Mouse (Mus musculus) lung, postnatal 10 days (tissue): ENCODE data around the gene Vav1.

Experiments used
- DNase-seq: peaks from one replicate; pipeline ENCODE4 v3.0.0; 2021

Gene Vav1

DNA sequence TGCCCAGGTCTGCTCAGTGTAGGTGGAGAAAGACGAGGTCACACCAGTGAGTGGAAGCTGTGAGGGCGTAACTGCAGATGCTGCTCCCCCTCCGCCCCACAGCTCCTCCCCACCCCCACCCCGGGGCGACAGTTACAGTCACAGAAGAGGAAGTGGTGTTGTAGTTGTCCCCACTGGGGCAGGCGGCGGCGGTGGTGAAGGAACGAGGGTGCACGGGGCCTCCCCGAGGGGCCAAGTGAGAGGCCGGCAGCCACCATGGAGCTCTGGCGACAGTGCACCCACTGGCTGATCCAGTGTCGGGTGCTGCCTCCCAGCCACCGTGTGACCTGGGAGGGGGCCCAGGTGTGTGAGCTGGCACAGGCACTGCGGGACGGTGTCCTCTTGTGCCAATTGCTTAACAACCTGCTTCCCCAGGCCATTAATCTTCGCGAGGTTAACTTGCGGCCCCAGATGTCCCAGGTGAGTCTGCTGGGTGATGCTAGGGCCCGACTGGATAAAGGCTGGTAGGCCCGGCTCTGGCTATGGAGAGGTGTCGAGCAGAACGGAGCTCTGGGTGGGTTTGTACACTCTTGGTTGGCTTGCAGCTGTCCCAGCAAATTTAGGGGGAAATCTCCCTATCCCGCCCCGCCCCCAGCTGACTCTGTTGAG is at the start of gene Vav1:
Vav1 (plus strand) TSS at position 158 of the 648 bp plus-strand sequence.
- DNase-seq: peak; percentile 43

DNA sequence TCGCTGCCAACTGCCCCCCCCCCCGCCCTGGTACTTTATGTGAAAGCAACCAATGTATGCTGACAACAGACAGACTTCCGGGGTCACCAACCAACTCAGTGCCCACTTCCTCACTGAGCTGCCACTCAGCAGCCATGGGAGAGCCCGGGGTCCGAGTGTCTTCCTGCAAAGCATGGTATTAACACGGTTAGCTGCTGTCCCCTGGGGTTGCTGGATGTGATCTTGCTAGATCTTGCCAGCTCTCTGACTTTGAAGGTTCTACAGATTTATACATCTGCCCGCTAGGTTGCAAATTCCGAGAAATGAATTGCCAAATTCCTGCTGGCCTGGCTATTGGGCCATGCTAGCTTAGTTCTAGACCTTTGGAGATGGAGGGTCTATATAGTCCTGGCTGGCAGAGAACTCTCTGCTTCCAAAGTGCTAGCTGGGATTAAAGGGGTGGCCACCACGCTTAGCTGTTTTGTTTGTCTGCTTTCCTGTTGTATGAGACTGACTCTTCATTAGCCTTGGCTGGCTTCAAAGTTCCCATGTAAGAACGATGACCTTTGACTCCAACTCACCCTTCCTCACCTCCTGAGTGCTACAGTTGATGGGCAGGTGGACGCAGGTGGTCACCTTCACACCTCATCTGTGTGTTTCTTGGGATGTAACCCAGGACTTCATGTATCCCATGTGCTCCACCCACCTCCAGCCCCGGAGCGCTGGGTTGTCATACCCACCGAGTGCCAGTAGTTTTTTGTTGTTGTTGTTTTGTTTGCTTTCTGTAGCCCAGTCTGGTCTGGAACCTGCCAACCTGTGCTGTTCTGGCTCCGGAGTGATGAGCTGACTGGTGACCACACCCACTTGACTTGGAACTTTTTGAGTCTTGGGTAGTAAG is 48.8 kb upstream of the Vav1 start:
- DNase-seq: no peak

DNA sequence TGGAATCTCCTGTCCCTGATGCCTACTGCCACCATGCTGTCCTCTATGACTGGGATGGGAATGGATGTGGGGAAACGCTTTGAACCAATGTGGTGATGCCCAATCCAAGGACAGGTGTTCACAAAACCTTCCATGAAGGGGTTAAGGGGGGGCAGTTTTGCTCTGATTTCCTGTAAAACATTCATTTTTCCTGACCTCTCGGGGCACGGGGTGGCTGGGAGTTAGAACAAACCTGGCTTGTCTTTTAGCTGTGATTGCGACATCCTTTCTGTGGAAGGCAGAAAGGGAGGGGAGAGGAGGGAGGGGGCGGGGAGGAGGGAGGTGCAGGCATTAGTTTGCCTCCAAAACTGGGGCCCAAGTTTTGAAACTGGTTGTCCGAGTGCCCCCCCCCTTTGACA is 48.2 kb upstream of the Vav1 start:
- peak; percentile 52 for DNase-seq

- peak; percentile 36 for DNase-seq
These were observed 47.6 kb upstream of the Vav1 start for GRCm38 (mm10) chr17:57231321-57231771.

GRCm38 (mm10) chr17:57232200-57232599 is 46.7 kb upstream of the Vav1 start:
- no peak for DNase-seq

GRCm38 (mm10) chr17:57233038-57233437 is 45.9 kb upstream of the Vav1 start:
- no peak for DNase-seq

GRCm38 (mm10) chr17:57234254-57234928 is 44.5 kb upstream of the Vav1 start:
- DNase-seq: no peak

DNA sequence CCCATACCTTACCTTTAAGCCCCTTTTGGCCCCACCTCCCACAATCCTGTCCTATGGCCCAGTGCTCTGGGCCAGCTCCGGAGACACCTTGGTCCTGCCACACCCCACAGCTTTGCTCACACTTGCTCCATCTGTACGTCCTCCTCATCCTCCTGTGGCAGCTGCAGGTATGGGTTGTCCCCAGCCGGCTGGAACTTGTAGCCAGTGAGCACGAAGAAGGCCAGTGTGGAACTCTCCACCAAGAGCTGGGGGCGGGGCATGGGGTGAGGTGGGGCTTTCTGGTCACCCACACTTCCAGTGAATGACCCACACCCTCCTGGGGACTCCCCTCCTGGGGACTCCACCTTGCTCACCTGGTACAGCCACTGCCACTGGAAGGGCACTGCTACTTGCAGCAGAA is 43.1 kb upstream of the Vav1 start:
- DNase-seq: no peak

- no peak for DNase-seq
These were observed 41.7 kb upstream of the Vav1 start for GRCm38 (mm10) chr17:57237181-57237580.

GRCm38 (mm10) chr17:57243650-57244370 is 35.1 kb upstream of the Vav1 start:
- DNase-seq: no peak

DNA sequence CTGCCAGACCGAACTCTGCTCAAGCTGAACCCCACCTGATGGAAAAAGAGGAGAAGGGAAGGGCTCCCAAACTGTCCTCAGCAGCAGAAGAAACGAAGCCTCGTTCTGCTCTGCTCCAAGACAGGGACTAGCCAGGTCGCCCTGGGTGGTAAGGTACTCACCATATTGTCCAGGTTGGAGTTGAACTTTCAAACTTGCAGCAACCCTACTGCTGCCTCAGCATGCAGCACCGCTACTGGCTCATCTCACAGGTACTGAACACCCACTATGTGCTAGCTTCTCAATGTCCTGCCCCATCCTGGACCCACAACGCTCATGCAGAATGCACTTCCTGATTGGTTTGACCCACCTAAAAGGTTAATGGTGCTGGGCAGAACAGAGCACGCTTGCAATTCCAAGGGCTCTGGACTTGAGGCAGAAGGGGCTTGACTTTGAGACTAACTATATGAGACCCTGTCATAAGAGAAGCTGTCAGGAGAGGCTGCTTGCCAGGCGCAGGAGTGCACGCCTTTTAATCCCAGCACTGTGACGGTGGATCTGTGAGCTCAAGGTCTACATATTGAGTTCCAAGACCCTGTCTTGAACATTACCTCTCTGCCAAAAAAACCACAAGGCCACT is 33.5 kb upstream of the Vav1 start:
- no peak for DNase-seq

DNA sequence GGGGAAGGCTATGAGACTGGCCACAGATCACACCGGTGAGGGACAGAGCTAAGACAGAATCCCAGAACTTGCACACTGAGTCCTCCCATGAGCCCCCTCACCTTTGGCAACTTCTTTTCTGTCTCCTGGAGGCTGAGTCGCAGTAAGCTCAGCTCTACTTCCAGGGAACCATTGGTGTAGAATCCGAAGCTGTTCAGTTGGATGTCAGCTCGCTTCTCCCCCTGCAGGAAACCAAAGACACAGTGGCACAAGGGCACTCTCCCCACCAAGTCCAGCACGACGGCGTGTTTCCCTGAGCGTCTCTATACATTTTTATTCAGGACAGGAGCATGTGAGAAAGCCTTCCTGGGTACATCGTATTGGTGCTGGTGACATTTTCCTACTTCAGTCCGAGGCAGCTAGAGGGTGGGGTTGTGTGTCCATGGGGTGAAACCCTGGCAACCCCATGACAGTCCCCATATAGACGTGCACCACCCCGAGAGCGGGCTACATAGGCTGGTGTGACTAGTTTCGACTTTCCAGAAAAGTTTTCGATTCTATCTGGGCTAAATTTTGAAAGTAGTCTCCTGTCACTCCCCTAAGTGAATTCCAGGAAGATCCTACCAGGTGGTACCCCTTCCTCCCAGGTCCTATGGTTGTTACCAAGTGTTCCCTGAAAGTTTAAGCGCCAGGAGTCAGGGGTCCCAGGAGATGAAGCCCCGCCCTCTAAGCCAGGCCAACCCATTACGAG is 32.1 kb upstream of the Vav1 start:
- DNase-seq: peak; percentile 34

DNA sequence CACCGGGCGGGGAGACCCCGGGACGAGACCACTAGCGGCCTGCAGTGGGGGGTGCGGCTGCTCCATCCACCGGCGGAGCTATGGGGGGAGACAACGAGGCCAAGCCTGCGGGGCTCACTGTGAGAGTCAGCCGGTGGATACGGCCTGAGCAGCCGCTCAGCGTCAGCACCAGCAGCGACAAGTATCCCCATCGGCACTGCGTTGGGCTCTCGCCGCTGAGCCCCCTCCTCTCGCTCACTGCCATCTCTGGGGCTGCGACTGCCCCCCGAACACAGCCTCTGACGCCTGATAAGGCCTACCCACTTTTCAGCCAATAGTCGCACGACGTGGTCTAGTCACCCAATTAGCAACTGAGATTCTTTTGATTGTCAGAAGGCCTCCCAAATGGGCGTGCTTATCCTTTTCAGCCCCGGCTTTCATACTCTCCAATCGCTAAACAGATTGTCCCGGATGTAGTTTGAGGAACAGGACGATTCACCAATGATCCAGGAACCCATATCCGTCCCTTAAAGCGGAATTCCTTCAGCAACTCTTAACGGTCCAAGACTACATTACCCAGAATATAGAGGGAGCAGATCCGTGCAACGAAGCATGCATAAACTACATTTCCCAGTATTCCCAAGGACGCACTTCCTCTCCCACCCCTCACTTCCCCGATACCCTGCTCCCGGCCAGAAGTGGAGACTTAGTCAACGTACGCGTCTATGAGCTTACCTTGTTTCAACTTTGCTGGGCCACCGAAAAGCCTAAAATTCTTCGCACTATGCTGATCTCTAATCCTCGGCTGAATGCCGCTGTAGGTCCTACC is 31.3 kb upstream of the Vav1 start:
- peak; percentile 96 for DNase-seq

DNA sequence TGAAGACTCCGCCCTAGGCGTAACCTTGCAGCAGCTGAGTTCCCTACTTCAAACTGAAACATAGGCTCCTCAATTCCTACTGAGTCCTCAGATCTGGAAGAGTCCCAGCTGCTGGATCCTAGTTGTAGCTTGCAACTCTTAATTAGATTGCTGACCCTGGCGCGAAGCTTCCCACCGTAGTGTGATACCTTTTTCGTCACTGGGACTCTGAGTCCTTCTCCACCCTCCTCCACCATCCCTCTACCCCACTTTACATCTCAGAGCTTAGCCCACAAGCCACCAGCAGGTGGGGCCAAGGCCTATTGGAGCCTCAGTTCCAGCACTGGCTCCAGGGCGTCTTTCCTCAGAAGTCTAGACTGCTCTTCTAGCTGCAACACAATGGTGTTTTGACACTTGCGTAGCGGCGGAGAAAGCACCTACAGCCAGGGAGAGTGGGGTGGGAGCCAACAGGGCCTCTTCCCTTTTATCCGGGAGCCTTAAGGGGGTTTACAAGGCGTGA is 30.6 kb upstream of the Vav1 start, which contains the start of gene Gpr108:
Gpr108 (minus strand) TSS at position 246 of the 499 bp plus-strand sequence.
- DNase-seq: peak; percentile 95

DNA sequence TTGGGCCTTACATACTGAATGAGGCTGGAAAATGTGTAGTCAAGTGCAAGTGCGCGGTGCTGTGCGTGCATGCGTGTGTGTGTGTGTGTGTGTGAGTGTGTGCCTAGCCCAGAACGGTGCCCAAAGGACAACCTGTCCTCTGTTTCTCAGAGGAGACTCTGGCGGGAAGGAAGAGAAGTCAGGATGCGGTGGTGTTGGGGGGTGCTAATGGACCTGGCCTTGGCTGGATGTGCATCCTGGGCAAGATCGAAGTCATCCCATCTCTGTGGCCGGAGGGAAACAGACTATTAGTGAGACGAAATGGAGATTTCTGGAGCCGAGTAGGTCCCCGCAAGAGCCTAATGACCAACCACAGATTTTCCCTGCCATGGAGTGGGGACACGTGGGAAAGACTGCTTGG is 30.1 kb upstream of the Vav1 start:
- DNase-seq: peak; percentile 32

DNA sequence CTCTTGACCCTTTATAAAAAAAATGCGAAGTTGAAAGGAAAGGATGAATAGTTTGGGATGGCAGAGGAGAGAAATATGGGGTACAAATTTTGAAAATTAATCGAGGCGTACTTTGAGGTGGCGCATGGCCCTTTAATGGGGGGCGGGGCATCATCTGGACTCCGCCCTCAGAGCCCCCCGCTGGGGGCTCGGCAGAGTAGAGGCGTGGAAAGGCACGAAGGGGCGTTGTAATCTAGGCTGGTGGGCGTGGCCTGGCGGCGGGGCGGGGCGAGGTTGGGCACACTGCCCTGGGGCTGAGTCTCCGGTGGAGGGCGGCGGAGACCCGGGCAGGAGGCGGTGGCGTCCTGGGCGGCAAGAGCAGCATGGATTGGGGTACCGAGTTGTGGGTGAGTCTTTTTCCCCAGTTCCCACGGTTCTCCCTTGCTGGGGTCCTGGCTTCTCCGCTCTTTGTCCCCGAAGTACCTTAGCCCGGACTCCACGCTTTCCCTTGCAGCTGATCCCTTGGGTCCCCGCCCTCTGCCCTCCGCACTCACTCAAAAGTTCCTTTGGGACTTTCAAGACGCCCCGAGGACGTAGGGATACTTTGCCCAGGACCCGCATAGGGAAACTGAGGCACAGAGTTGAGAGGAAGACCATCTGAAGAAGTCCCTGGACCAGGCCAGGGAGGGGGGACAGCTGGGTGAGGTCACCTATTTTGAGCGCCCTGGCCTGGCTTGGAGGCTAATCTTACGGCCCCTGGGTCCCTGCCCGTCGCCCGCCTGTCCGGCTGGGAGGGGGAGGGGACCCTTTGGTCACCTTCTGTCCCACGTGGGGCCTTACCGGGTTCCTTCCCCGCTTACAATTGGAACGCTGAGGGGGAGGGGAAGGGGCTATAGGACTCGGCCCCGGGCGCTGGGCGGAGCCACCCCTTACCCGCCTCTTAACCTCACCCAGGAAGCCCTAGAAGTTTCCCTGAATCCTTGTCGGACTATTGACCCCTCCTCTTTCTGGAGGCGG is 29.4 kb upstream of the Vav1 start, which contains the start of gene Trip10:
Trip10 (plus strand) TSS at position 270 of the 996 bp plus-strand sequence.
- peak; percentile 98 for DNase-seq

- DNase-seq: peak; percentile 71
These were observed 28.3 kb upstream of the Vav1 start for GRCm38 (mm10) chr17:57250461-57251160.

- DNase-seq: no peak
These were observed 27.5 kb upstream of the Vav1 start for GRCm38 (mm10) chr17:57251431-57251830.
